Mouse (Mus musculus) gastrocnemius, adult 2 months (tissue): ENCODE results near the gene Olfr875. TPM values are rescaled to one million over a fixed set of nuclear protein-coding genes. Genes with fewer than 3 reads are reported as not detected.
"Not testable (repeated sequence)": the region's sequence is repeated elsewhere in the genome, so short reads cannot be mapped to it uniquely, and the experiment has no call there.

Experiments used
- DNase-seq: peaks from one replicate; pipeline ENCODE4 v3.0.0; 2022
- H3K27ac ChIP-seq: fragments of 200-600 bp; 2 replicates; pipeline ENCODE4 v1.8.1; 2022; ENCODE audit warnings: mild to moderate bottlenecking
- H3K4me3 ChIP-seq: fragments of 200-600 bp; 2 replicates; pipeline ENCODE4 v1.8.1; 2022; ENCODE audit warnings: mild to moderate bottlenecking, moderate library complexity
- CTCF ChIP-seq: fragments of 200-600 bp; IDR thresholded peaks from 2 replicates; pipeline ENCODE4 v1.8.1; 2022; ENCODE audit warnings: antibody characterized with exemption, mild to moderate bottlenecking, moderate library complexity
- intact Hi-C: fragments of 180-260 bp; cut with DNase I; formaldehyde crosslinking; loops from one replicate; pipeline ENCODE4 v1.15.1; 2025
- long read RNA-seq, 2 experiments: library from polyadenylated mRNA; stranded (forward); transcript quantifications; one replicate each; pipeline ENCODE4 v2.0.0; 2021
- total RNA-seq, 2 experiments: library from RNA; stranded (reverse); gene quantifications; 2 replicates each; pipeline ENCODE4 v1.2.3; 2021

Olfr875 gene
- total RNA-seq: not detected
- long read RNA-seq, experiment 1: 0 reads
- long read RNA-seq, experiment 2: 0 reads

DNA sequence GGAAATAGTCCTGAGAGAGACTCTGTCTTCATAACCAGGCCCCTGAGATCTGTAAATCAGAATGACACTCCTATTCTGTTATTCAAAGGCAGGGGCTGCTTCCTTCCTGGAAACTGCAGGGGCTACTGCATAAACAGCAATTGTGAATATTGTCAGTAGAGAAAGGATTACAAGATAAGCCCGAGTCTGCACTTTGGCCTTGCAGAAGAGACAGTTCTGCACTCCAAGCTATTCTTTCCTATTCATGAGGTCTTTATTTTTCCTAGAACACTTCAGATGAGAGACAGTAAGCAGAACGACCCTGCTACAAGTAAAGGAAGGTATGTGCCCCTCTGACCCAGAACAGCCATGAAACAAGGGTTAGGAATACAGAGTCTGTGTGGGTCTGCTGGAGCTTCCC, at the start of gene Olfr875:
Gene Olfr875, plus strand, starts transcription at position 99 of the 400 bp plus-strand sequence.
- TF ChIP-seq CTCF: no peak
- no peak within 1 kb of the TSS for H3K27ac ChIP-seq
- intact Hi-C loops: no loop called here

DNA sequence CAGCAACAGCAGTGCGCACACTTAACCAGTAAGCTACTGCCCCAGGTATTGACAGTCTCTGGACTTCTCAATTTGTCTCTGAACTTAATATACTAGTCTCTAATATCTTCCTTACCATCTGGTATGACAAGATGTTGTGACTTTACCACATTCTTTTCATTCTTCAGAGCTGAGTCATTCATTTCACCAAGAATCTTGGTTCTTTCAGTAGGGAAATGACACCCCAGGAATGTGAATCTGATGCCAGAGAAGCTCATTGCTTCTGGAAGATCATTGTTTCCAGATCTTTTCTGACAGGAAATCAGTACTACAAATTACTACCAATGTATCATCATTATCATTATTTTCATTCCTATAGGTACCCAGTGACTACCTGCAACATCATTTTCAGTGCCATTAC, 37.3 kb upstream of the Olfr875 start:
- intact Hi-C loops: no loop called here
- H3K27ac ChIP-seq: no peak overlapping the region
- no peak overlapping the region for H3K4me3 ChIP-seq
- no peak for DNase-seq
- no peak for TF ChIP-seq CTCF

More for the DNA sequence above, at the start of gene Olfr875:
- DNase-seq: no peak
- H3K4me3 ChIP-seq: no peak within 1 kb of the TSS

DNA sequence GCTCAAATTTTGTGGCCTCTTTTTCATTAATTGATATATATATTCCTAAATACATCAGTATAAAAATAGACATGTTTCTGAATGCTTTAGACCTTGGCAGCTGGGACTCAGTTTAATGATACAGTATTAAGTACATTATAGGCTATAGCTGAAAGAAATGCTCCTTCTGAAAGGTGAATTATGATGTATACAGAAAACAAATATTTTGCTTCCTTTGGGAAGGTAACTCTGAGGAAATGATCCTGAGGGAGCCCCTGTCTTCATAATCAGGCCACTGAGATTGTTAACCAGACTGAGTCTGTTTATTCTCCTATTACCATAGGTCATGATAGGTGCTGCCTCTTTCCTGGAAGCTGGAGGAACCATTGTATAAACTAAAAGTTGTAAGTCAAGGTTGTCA, 26.9 kb upstream of the Olfr875 start, which contains the start of gene Olfr874:
Gene Olfr874, plus strand, starts transcription at position 301 of the 400 bp plus-strand sequence.
- intact Hi-C loops: loop anchor here (1.0 kb wide), 1 partner anchor 32 kb away; no protein-coding TSS in a partner anchor
- DNase-seq: no peak
- Histone ChIP-seq H3K4me3 (no peak within 1 kb of the TSS), H3K27ac (no peak within 1 kb of the TSS)
- TF ChIP-seq CTCF: no peak

DNA sequence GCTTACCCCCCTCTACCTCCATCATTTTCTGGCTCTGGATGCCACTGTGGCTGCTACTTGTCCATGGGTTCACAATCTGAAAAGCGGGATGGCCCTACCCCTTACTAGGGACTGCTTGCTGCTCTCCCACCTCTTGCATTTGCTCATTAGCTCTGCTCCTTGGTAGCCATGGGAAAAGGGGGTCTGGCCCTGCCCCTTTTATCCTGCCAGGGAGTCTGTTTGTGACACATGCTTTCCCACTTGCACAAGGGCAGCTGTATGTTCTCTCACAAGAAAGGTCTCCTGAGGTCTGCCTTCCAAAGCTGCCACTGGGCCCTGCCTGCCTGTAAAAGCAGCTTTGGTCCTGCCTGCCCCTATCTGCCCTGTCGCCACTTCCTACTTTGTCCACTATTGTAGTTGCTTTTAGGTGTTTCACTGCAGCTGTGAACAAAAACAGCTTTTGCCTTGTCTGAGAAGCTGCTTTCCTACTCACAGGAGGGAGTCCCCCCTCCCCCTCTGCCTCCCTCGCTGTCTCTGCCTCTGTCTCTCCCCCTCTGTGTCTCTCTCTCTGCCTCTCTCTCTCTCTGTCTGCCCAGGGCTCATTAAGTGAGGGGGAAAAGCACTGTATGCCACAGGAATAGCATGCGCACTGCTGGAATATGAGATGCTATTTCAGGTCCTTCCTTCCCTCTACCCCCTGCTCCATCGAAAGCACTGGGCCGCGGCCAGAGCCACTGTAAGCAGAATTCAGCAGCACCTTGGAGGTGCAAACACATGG, 21.2 kb upstream of the Olfr875 start:
- intact Hi-C loops: no loop called here
- Histone ChIP-seq H3K27ac (no peak overlapping the region), H3K4me3 (no peak overlapping the region)
- no peak for TF ChIP-seq CTCF
- DNase-seq: no peak

DNA sequence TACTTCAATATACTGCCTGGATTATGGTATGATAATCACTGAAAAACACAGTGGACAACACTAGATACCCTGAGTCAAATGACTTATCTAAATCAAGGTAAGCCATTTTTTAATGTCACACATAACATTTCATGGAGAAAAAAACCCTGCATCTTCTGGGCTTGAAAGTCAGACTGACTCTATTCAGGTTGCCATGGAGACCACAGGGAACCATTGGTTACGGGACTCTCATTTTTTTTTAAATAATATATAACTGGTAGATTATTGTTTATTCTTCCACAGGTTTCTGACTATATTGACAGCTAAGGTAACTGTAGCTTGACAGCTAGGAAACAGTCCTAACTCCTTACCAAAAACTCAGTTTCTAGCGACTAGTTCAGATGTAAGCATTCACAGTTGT, 20.2 kb upstream of the Olfr875 start:
- no peak for DNase-seq
- Histone ChIP-seq H3K27ac (no peak overlapping the region), H3K4me3 (no peak overlapping the region)
- intact Hi-C loops: no loop called here
- no peak for TF ChIP-seq CTCF

DNA sequence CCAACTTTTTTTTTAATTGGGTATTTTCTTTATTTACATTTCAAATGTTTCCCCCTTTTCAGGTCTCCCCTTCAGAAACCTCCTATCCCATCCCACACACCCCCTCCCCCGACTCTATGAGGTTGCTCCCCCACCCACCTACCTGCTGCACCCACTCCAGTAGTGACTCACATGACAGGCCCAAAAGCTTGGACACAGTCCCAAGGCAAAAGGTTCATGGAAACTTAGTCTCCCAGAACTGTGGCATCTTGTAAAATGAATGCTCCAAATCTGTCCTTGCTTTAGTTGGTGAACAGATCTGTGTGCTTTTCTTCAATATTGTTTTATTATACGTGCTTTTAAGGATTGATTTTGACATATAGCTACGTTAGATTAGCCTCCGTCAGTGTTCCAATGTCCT, 19.7 kb upstream of the Olfr875 start:
- intact Hi-C loops: no loop called here
- H3K4me3 ChIP-seq: no peak overlapping the region
- H3K27ac ChIP-seq: no peak overlapping the region
- no peak for DNase-seq
- no peak for TF ChIP-seq CTCF

DNA sequence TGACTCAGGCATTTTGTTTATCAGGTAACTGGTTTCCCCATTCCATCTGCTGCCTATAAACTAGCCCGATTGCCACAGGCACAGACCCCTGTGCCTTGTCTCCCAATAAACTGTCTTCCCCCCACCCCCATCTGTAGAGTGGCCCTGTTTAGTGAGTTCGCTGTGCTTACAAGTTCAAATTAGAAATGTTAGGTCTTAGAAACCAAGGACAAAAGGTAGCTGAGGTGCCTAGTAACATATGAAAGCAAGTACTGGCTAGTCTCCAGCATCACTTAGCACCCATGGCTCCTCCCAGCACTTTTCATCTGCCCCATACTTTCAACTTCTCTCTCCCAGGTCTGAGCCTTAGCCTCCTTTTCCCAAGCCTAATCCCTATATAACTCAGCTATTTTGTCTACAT, 9.9 kb upstream of the Olfr875 start:
- no peak overlapping the region for H3K4me3 ChIP-seq
- H3K27ac ChIP-seq: no peak overlapping the region
- no peak for DNase-seq
- TF ChIP-seq CTCF: no peak
- intact Hi-C loops: no loop called here

DNA sequence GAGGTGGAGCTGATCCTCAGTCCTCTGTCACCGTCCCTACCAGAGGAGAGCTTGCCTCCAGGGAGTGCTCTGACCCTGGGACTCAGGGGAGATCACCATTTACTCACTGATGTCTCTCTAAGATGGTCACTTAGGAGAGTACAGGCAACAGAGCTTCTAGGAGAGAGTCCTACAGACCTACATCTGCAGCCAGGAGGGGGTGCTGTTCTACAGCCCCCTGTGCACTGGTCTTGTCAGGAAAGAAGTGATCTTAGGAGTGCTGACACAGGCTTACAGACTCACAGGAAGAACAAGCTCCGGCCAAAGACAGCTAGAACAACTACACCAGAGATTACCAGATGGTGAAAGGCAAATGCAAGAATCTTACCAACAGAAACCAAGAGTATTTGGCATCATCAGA, 9.1 kb upstream of the Olfr875 start:
- intact Hi-C loops: no loop called here
- DNase-seq: no peak

DNA sequence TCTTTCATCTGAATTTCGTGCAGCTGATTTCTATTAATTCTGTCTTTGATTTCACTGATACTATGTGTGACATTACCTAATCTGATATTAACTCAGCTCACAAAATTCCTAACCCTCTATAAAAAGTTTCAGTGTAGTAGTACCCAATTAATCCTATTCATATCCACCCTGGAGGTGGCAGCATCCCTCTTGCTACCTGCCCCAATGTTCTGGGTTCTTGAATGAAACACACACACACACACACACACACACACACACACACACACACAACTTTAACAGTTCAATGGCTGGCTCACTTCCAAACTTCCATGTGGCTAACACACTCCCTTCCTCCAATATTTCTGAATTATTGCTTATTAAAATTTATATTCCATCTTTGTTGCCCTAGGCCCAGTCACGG, 996 bp upstream of the Olfr875 start:
- DNase-seq: no peak
- H3K27ac ChIP-seq: no peak overlapping the region
- no peak for TF ChIP-seq CTCF
- H3K4me3 ChIP-seq: no peak overlapping the region
- intact Hi-C loops: no loop called here

More for the DNA sequence above, 9.1 kb upstream of the Olfr875 start:
- no peak overlapping the region for H3K4me3 ChIP-seq
- no peak overlapping the region for H3K27ac ChIP-seq
- peak; percentile 4; the same call in 1 of the 2 replicates for TF ChIP-seq CTCF

DNA sequence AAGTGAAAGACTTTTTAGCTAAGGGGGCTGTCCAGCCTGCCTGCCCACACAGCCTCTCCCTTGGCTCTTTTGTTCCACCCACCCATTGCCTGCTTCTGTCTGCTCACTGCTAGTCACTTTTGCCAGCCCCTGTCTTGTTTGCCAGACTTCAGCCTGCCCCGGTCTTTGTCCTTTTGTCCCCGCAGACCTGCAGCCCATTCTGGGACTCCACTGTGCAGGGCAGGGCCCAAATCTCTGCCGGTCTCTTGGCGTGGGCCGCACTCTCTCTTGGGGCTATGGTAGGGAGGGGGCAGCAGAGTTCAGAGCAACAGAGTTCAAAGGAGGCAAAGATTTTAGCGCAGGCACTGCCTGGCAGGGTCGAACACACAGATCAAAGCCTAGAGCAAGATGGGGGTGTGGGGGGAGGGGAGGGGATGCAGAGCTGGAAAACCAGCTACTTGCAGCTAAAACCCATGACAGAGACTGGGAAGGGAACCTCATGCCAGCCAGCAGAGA, 11.2 kb downstream of the Olfr875 start:
- peak; percentile 22 for DNase-seq
- H3K4me3 ChIP-seq: peak overlapping the region; percentile 41
- TF ChIP-seq CTCF: no peak
- no peak overlapping the region for H3K27ac ChIP-seq
- intact Hi-C loops: no loop called here

DNA sequence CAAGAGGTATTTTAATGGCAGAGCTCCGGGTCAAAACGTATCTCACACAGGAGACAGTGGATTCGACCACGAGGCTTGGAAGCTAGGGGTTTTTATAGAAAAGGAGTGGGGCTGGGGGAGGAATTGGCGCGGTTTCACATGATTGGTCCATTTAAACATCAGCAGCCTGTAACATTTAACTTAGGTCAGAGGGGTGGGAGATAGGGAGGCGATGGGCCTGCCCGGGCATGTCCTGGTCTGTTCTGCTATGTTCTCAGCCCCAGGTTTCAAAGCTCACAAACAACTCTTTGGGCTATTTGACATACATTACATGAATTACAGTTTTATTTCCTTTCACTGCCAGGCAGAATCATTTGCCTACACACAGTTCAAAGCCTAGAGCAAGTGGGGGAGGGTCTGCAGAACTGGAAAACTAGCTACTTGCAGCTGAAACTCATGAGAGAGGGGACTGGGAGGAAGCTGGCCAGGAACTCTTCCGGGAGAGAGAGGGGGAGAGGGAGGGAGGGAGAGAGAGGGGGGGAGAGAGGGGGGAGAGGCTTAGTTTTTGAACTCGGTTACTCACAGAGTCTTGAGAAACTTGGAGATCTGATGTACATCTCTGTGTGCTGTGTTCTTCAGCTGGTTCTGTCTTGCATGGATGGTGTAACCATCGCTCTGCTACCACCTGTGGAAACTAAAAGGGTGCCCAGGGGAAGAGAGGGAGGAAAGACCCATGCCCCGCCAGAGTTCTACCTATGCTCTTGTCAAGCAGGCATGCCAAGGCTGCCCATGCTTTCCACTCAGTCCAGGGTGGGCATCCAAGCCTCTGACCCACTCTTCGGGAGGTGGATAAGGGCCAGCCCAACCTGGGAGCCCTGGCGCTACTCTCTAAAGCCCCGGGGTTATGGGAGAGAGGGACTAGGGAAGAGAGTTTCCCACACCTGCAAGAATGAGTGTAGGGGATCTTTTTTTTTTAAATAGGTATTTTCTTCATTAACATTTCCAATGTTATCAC, 12.0 kb downstream of the Olfr875 start:
- DNase-seq, H3K4me3 ChIP-seq, H3K27ac ChIP-seq, intact Hi-C loops: not testable (repeated sequence)

DNA sequence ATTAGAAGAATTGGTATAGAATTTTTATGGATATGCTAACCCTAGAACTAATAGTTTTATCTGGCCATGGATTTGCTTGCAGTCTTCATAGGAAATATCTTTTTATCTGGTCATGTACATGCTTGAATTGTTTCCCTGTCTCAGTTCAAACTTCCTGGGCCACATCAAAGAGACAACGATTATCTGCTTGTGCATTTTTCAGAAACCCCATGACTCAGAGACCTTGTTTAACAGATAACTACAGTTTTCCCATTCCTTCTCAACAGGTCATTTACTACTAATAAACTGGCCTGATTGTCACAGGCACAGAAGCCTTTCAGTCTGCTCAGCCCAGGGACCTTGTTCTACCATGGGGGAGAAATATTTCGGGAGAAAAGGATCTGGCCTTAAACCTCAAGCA, 14.8 kb downstream of the Olfr875 start:
- intact Hi-C loops: no loop called here
- DNase-seq: no peak
- TF ChIP-seq CTCF: no peak
- Histone ChIP-seq H3K27ac (no peak overlapping the region), H3K4me3 (no peak overlapping the region)

DNA sequence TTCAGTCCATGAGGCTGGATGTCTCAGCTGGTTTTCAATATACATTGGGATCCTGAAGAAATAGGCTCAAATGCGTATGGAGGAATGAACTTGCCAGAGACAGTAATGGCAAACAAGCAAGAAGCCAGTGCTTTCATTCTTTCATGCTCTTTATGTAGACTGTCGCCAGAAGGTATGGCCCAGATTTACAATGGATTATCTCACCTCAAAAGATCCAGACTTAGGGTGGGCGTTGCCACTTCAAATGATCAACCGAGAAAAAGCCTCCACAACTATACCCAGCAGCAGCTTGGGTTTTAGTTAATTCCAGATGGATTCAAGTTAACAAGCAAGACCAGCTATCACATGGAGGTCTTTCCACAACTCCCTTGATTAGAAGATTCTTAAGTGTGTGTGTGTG, 30.4 kb downstream of the Olfr875 start:
- no peak for DNase-seq
- intact Hi-C loops: no loop called here
- TF ChIP-seq CTCF: no peak
- Histone ChIP-seq H3K27ac (no peak overlapping the region), H3K4me3 (no peak overlapping the region)
